Mouse (Mus musculus) T-helper 17 cell (primary cell): ENCODE results near the gene Mex3d.

Source experiments
- in situ Hi-C, 2 experiments: fragments of 300-600 bp; cut with MboI, MseI; formaldehyde crosslinking; loops; 1 replicate in 1 of 2; 2 replicates in 1 of 2; pipeline ENCODE4 v1.15.1; 2025; ENCODE audit warnings: high pct_unique_total_duplicates in 2 of 2

Gene Mex3d

DNA sequence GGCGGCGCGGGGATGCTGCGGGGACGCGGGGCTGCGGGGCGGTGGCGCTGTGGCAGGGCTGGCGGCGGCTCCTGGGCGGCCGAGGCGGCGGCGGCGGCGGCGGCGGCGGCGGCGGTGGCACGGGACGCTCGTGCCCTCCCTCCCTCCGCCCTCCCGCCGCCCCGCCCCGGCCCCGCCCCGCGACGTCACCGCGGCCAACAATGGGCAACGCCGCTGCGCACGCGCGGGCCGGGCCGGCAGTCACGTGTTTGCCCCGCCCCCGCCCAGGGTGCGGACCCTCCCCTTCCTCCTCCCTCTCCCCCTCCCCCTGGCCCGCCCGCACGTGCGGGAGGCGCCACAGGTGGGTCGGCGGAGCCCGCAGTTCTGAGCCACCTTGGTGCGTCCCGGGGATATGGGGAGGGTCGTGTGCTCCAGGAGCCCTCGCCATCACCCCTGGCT, at the start of gene Mex3d:
Mex3d (minus strand) TSS at position 138 of the 438 bp plus-strand sequence.
- in situ Hi-C loops: no loop called here

DNA sequence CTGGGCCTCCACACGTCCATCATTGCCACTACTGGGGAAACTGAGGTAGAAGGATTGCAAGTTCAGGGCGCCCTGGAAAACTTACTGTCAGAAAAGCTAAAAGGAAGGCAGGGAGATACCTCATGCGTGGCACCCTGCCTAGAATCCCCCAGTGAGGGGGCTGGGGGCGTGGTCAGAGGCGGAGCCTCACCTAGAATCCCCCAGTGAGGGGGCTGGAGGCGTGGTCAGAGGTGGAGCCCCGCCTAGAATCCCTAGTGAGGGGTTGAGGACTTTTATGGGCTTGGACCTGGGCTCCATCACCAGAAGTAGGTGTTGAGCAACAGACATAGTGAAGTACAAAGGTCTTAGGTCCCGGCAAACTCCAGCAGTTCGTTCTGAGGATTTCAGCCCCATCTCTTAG, 48.8 kb upstream of the Mex3d start:
- in situ Hi-C loops: no loop called here

DNA sequence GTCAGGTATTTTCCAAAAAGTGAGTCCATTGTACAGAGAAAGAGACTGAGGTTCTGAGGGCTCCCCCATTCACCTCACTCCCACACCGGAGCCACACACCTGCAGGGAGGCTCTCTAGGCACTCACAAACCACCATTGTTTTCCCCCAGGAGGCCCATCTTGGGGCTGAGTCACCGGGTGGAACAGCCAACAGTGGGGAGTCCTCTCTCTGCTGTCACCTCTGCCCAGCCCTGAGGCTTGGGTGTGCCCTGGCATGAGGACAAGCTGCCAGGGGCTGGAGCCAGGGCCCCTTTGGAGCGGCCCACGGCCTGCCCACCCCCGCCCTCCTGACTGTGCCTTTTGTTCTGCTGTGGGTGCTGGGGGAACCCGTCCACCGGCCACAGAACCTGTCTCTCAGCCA, 48.3 kb upstream of the Mex3d start:
- in situ Hi-C loops: no loop called here

DNA sequence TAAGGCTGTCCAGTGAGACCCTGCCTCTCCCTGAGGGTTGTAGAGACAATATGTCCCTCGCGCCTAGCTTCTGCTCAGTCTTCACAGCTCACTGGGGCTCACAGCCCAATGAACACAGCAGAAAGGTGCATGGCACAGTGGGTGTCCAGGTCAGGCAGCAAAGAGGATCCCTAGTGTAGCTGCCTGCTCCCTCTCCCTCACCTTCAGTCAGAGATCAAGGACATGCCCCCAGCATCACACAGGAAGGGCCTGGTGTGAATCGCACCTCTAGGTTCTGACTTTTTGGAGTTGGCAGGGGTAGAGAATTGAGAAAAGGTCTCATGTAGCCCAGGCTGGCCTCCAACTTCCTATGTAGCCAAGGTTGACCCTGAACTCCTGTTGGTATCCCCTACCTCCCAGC, 47.4 kb upstream of the Mex3d start:
- in situ Hi-C loops: no loop called here

DNA sequence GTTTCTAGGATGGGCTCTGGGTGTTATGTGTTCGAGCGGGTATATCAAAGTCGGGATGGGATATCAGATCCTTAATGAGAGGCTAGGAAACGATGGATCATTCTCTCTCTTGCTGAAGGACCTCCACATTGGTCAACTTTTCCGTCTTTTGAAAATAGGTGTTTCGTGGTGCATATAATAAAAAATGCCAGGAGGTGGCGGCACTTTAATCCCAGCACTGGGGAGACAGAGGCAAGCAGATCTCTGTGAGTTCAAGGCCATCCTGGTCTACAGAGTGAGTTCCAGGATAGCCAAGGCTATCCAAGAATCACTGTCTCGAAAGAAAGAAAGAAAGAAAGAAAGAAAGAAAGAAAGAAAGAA, 46.8 kb upstream of the Mex3d start:
- in situ Hi-C loops: no loop called here

DNA sequence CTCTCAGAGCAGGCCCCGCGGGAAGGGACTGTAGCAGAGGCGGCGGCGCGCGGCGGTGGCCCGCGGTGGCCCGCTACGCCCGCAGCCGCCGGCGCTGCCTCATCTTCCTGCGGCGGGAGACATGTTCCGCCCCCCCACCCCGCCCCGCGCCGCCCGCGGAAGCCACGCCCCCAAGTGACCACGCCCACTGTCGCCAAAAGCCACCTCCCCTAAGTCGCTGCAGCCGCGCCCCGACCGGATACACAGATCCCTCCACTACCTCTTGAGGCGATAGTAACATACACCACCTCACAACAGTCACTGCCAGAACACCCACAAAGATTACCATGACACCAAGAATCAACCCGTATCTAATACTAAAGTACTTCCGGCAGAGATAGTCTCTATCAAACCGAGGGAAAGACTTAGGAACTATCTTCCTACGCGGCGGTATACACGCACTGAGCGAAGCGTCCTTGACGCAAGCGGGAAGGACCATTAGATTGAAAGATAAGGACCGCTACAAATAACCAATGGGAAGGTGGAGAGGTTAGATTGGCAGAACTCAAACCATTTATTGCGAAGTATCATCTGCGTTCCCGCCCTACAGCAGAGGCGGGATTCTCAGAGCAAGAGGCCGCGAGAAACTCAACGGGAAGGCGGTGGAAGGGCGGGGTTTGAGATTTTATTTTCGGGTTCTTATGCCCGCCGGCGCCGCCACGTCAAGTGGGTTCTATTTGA, 46.2 kb upstream of the Mex3d start, which contains the start of gene Tcf3:
Tcf3 (minus strand) TSS at position 135 of the 720 bp plus-strand sequence.
- in situ Hi-C loops: no loop called here

DNA sequence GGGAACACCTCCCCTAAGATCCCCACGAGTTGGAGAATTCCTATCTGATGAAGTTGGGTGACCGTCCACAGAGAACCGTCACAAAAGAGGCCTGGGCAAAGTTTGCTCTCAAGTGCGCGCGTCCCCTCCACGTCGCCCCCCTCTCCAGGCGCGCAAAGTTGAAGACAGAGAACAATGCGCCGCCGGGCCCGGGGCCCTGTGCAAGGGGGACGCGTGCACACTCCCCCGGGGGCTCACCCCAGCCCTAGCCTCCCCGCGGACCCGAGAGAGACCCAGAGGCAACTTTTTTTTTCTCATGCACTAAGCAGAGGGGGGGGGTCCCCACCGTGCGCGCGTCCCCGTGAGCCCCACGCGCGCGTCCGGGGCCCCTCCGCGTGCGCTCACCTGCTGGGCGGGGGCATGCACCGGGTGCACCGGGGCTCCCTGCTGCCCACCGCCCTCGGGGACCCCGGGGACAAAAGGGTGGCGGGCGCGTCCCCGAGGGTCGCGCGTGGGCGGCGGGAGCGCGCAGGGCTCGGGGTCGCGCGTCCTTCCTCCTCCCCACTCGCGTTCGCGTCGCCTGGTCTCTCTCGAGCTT, 45.6 kb upstream of the Mex3d start:
- in situ Hi-C loops: no loop called here

DNA sequence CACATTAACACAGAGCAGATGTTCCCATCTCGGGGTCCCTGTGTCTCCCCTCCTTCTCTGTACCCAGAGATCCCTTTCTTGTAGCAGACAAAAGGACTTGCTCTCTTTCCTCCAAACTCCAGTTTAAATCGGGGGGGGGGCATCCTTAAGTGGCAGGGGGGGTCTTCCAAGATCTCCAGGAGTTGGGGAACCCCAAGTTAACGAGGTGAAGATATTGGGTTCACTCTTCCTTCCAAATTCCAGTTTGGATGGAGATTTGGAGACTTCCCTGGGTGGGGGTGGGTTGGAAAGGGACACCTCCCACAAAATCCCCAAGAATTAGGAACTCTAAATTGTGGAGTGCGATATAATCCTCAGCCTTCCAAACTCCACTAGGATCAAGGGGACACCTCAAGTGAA, 44.9 kb upstream of the Mex3d start:
- in situ Hi-C loops: no loop called here

DNA sequence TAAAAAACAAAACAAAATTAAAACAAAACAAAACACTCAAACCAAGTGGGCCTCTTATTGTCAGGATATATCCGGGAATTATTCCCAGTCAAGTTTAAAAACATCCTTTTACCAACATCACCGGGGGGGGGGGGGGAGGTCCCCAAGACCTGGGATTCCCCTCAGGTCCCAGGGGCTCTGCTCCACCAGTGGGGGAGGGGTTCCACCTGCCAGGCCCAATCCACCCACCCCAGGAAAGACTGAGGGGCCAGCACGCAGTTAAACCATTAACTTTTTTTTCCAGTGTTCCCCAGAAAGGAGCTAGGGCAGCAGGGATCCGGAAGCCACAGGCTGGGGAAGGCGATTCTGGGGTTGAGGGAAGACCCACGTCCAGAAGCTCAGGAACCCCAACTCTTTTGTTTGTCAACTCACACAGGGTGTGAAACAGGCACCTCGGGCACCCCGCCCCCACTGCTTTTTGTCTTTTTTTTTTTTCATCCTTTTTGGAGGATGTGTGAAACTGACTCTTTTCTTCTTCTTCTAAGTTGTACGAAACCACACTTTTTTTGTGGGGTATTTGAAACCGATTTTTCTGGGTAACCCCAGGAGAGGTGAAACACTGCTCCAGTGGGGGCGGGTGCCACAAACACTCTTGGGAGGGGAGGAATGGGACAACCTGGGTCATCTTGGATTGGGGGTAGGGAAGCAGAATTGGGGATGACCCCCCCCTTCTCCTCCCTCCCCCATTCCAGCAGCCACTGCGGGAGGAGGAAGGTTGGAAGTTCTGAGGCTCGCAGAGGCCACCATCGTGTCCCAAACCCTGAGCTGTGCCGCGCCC, 44.3 kb upstream of the Mex3d start:
- in situ Hi-C loops: no loop called here

DNA sequence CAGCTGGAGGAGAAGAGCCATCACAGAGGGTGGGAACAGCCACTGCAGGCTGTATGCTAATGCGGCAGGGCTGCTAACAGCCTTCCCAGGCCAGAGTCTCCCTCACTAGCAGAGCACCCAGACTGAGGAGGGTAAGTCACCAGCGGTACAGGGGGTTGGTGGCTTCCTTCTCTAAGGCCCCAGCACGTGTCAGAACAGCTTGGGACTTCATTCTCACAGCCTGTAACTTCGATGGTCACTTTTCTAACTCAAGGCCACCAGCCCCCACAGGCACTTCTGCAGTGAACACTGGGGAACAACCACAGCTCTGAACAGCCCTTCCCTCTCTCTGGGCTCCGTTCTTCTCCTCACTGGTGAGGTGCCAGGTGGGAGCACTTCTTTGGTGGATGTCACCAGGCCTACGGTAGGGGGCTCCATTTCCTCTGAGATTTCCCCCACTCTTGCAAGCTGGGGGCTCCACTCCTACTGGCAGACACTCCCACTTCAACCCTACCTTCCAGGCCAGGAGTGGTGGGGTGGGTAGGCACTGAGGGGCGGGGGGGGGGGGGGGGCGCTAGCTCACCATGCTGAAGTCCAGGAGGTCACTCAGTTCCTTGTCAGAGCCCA, 43.0 kb upstream of the Mex3d start:
- in situ Hi-C loops: no loop called here

DNA sequence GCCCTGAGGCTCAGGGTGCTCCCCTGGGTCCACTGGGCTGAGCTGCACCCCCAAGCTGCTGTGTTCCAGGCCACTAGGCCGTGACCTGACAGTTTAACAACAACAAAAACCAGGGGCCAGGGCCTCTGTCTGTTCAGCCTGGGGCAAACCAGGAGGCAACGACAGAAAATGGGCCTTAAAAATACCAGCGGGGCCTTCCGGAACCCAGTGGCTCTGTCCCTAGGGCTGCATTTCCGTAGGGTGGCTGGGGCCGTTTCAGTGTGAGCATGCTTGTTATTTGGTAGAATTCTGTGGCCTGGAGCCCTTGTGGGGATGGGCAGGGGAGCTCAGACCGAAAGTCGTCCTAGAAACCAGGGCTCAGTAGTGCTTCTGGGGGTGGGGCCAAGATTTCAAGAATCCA, 42.3 kb upstream of the Mex3d start:
- in situ Hi-C loops: no loop called here

DNA sequence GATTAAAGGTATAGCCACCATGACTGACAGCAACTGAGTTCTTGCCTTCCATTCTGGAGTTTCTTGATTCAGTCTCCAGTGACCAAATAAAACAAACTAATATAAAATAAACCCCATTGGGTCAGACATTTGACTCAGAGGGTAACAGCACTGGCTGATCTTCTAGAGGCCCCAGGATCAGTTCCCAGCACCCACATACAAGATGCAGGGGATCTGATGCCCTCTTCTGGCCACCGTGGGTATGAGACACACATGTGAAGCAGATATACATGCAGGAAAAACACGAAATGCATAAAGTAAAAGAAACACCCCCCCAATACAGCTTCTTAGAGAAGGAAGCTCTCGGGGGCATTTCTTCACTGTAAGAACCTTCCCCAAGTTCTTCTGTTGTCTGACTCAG, 37.6 kb upstream of the Mex3d start:
- in situ Hi-C loops: no loop called here

DNA sequence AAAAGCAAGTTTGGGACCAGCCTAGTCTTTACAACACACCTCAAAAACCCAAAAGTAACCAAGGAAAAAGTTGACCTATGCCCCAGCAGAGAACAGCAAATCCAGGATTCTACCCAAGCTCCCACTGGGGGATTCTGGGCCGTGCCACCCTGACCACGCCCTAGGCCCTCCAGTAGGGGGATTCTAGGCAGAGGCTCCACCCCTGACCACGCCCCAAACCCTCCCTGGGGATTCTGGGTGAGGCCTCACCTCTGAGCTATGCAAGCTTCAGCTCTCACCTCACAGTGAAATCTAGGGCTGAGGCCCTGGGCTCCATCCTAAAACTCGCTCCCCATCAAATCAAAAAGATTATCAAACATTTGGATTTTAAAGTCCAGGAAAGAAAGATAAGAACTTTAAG, 36.1 kb upstream of the Mex3d start:
- in situ Hi-C loops: no loop called here

DNA sequence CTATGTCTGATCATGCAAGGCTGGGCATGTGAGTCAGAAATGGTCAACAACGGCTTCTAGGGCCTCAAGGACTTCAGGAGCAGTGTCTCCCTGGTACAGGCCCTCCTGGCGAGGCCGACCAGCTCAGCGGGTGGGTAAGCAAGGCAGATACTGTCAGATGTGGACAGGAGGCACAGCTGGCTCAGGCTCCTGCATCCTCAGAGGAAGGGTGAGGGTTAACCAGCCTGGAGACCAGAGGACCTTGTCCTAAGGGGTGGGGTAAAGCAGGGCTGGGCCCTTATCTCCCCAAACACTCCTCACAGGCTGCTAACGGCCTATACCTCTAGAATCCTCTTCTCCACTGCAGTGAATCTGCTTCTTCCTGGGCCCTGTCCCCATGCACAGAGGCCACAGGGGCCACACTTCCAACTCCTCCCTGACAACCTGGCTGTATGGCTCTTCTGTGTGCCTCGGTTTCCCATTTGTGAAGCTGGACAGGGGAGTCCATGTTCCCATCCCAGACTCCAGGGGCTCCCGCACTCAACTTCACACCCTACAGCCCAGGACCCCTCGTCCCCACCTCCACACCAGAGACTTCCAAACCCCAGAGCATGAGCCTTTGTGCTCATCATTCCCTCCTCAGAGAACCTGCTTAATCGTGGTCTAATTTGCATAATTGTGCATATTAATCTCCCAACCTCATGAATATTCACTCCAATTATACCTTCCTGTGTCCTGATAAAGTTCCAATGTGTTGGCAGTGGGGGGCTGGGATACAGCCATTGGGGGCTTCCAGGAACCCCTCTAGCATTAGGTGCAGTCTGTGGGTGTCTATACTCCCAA, 34.4 kb upstream of the Mex3d start:
- in situ Hi-C loops: no loop called here

DNA sequence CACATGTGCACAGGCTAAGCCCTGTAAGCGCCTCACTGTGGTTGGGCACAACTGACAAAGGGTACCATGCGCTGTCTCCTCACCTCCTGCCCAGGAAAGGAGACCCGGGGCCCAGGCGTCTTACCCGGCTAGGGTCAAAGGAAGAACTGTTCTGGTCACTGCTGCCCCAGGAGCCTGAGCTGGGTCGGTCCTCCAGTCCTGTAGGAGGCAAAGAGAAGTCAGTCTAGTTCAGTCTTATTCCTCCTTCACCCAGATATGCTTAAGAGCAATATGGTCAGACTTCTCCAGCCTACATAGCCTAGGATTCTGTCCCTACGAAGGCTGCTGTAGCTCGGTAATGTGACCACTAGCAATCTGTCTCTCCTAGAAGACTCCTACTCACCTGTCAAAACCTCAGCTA, 33.7 kb upstream of the Mex3d start:
- in situ Hi-C loops: no loop called here

DNA sequence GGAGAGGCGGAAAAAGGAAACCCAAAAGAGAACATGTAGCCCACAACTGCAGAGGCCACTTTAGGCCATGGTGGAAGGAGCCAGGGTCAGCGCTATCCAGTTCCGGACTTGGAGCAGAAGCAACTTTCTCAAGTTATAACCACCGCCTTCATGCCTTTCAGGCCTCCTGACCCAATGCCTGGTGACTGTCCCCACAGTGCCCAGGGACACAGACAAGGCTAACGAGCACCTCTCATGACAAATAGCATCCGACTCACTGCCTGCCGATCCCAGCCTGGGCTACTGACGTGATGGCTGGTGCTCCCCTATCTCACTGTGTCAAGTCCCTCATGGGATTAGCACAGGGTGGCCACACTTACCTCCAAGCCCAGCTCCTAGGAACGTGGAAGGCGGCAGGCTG, 33.3 kb upstream of the Mex3d start:
- in situ Hi-C loops: no loop called here

DNA sequence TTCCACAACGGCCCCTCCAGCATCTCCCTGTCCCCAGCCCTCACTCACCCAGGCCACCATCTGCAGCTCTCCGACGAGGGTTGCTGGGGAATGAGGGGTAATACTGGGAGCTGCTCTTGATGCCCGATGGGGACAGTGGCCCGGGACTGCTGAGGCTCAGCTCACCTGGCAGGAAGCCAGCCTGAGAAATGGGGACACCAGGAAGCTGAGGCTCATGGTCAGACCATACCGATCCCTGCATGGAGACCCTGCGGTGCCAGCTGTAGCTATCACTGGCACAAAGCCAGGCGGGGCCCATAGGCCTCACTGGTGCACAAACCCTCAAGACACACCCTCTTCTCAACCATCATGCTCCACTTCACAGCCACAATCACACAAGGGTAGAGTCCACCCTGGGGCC, 32.0 kb upstream of the Mex3d start:
- in situ Hi-C loops: loop anchor here (5.0 kb wide), 2 partner anchors 218 to 298 kb away; no protein-coding TSS in a partner anchor

DNA sequence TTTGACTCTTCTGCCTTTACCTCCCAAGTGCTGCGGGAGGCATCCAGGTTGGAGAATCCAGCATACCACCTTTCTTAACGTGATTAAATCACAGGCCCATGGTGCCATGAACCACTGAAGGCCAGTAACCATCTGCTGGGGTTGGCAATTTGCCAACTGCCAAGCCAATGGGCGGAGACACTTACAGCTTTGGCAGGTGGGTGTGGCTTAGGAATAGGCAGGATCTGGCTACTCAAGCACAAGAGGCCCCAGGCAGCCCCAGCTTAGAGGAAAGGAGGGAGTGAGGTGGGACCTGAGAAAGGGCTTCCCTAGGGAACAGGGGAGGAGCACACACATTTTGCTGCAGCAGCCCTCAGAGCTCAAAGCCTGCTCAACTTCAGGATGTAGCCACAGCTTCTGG, 30.9 kb upstream of the Mex3d start:
- in situ Hi-C loops: loop anchor here (5.0 kb wide), 2 partner anchors 219 to 299 kb away; no protein-coding TSS in a partner anchor

DNA sequence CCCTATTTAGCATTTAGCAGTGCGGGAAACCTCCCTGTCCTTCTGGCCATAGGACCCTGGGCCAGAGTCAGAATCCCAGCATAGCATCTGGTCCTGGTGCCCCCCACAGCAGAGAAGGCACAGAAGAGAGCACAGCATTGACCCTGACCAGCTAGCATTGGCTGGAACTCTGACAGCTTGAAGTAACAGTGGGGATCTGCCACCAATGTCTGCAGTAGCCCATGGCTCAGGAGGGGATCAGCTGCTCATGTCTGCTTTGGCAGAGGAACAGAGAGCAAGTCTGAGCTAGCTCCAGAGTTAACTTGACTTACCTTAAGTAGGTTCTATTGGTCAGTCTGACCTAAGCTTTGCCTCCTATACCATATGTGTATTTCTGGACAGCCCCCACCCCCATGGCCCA, 30.4 kb upstream of the Mex3d start:
- in situ Hi-C loops: loop anchor here (5.0 kb wide), 2 partner anchors 219 to 299 kb away; no protein-coding TSS in a partner anchor

DNA sequence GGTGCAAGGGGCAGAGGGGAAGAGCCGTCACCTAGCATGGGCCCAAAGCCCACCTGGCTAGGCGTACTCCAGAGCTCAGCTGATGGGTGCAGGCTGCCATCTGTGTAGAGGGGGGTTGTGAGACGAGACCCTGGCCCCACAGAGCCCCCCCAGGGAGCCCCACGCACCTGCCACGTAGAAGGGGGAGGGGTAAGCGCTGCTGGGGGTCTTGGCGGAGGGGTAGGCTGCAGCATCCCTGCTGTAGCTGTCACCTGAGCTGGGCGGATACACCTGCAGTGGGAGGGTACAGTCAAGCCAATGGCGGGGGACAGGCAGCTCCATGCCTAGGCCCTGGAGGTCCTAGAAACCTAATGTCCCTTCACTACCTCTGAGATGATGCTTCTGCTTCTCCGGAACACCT, 29.9 kb upstream of the Mex3d start:
- in situ Hi-C loops: loop anchor here (5.0 kb wide), 2 partner anchors 220 to 300 kb away; no protein-coding TSS in a partner anchor

DNA sequence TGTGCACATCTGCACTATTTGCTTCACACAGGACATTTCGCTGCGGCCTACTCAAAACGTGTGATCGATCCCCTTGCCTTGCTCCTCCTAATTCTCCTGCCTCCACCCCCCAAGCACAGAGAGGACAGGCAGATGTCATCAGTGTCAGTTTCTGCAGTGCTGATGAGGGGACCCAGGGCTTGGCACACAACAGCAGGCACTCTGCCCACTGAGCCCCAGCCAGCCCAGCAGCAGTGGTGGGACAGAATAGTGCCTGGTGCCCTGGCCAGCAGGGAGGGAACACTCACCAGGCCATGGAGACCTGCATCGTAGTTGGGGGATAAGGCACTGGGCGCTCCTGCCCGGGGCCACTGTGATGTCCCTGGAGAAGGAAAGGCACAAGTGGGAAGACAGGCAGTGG, 28.1 kb upstream of the Mex3d start:
- in situ Hi-C loops: loop anchor here (5.0 kb wide), 2 partner anchors 222 to 302 kb away; no protein-coding TSS in a partner anchor
